Mouse (Mus musculus): ENCODE data around the gene Gdf7. TPM values are rescaled to one million over a fixed set of nuclear protein-coding genes. Genes with fewer than 3 reads are reported as not detected.

The Gdf7 gene
- 0.54 and 0.85 TPM in 2 replicates for polyA plus RNA-seq (2015; fragmentation: Nextera tagmentation; extraction: Ambion mirVana)

DNA sequence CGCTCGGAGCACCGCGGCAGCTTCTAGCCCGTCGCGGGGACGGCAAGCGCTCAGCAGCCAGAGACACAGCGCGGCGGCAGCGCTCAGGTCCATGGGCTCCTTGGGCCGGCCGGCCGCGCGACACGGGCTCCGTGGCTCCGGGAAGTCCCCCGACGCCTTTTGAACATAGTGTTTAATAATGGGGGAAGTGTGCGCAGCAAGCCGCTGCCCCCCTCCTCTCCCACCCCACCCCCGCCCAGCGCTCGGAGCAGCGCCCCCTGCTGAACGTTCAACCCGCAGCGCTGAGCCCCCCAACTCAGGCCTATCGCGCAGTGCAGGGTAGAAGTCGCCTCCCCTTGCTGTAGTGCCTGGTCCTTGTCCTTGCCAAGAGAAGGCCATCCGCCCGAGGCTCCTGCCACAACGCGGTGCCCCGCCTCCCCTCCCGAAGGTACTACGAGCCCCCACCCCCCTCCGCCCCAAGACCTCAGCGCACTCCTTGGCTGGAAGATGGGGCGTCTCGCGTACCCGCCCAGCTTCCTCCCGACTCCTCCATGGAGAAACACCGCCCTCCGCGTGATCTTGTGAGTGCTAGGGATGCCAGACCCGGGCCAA lies at the start of gene Gdf7:
Gene Gdf7, minus strand, starts transcription at position 114 of the 591 bp plus-strand sequence.
- Histone ChIP-seq H3K36me3 (no peaks in the 10 kb centered on the region), H3K4me2 (replicated peaks) (peak within 1 kb of the TSS; percentile 88), H3K27me3 (peaks cover 94% of the 10 kb centered on the region), H3K27ac (replicated peaks) (no peak within 1 kb of the TSS), H3K4me3 (replicated peaks) (peak within 1 kb of the TSS; percentile 52), H3K4me1 (peaks cover 45% of the 10 kb centered on the region), H3K9me3 (replicated peaks) (no peaks in the 10 kb centered on the region), H3K9ac (no peak within 1 kb of the TSS; the same call in 1 of the 2 replicates)
- 1% methylated on average over 52 of the region's 53 CpGs for whole genome bisulfite sequencing
- ATAC-seq (ENCODE audit: insufficient number of reproducible peaks, low FRiP score, low TSS enrichment, low read depth): 0 out of 2 replicates have a peak, but pooled peaks have one; percentile 17

DNA sequence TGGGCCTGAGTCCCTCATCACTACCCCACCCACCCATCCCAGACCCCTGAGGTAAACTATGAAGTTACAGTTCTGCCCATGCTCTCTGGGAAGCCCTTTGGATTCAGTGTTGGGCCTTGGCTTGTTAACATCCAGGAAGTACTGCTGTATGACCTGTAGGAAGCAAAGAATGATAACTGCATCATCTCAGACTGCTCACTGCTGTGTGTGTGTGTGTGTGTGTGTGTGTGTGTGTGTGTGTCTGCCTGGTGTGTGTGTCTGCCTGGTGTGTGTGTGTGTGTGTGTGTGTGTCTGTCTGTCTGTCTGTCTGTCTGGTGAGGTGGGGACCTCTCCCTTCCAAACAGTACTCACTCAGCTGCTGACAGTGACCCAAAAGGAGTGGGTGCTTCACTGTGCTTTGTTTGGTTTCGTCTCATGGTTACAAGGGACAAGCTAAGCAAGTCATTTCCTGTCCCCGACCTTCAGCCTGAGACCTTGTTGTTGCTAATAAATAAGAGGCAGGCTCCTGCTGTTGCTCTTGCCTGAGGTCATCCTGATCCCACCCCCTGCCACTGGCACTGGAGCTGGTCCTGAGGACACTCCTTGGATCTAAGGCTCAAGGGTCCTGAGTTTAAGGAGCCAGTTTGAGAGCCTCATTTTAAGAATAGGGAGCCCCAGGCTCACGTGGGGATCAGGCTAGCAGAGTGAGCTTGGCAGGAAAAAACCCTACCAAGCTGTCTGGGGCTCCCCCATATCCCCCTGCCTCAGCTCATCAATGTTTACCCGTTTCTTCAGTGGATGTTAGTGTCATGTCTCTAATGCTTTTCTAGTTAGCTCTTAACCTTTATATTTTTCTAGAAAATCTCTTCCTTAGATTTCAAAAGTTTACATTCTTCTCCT lies 49.5 kb upstream of the Gdf7 start:
- 29% methylated on average over 4 of the region's 4 CpGs for WGBS
- H3K27ac ChIP-seq (replicated peaks): no peak overlapping the region

GRCm38 (mm10) chr12:8348733-8349513 lies 47.2 kb upstream of the Gdf7 start:
- Histone ChIP-seq H3K27me3 (no peaks in the 10 kb centered on the region), H3K27ac (replicated peaks) (peak overlapping the region; percentile 68), H3K4me2 (replicated peaks) (peak overlapping the region; percentile 17; the same call in 1 of the 2 replicates), H3K4me3 (replicated peaks) (no peak overlapping the region), H3K36me3 (no peaks in the 10 kb centered on the region), H3K9me3 (replicated peaks) (no peaks in the 10 kb centered on the region), H3K9ac (no peak overlapping the region), H3K4me1 (peaks cover 16% of the 10 kb centered on the region; the same call in 1 of the 2 replicates)
- WGBS: 62% methylated on average over 9 of the region's 9 CpGs
- no peak for ATAC-seq (ENCODE audit: insufficient number of reproducible peaks, low FRiP score, low TSS enrichment, low read depth)

More for the DNA sequence above, 49.5 kb upstream of the Gdf7 start:
- Histone ChIP-seq H3K4me3 (replicated peaks) (no peak overlapping the region), H3K9me3 (replicated peaks) (no peaks in the 10 kb centered on the region), H3K27me3 (no peaks in the 10 kb centered on the region), H3K4me1 (peaks cover 16% of the 10 kb centered on the region; the same call in 1 of the 2 replicates), H3K36me3 (no peaks in the 10 kb centered on the region), H3K9ac (no peak overlapping the region), H3K4me2 (replicated peaks) (no peak overlapping the region)
- ATAC-seq (ENCODE audit: insufficient number of reproducible peaks, low FRiP score, low TSS enrichment, low read depth): no peak

DNA sequence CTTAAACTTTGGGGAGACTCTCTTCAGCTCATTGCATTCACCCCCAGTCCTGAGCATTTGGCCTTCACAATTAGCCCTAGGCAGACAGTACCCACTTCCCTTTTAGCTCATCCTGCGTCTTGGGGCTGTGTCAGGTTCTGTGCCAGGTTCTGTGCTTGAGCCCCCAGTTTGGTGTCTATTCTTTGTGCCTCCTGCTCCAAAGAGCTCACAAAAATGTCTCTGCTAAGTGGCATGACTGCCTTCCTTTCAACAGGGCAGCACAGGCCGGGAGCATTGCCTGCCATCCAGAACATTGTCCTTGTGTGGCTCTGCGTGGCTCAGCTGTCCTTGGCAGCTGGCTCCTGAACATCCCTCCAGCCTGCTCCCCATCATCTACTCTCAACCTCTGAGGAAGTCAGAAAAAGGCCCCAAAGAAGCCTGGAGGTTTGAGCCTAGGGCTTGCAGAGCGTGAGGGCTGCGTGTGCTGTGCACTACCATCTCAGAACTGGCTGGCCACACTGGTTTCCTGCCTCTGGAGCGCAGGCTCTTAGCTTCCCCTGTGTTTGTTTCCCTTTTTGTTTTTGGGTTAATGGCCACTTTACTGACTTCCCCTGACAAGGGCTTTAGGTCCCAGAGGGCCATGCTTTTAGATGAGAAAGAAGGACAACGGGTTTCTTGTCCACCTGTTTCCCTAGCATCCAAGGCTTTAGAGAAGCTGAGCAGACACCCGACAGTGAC lies 46.1 kb upstream of the Gdf7 start:
- 76% methylated on average over 8 of the region's 8 CpGs for WGBS
- Histone ChIP-seq H3K9me3 (replicated peaks) (no peaks in the 10 kb centered on the region), H3K4me2 (replicated peaks) (no peak overlapping the region), H3K27ac (replicated peaks) (peak overlapping the region; percentile 68; the same call in 1 of the 2 replicates), H3K4me3 (replicated peaks) (no peak overlapping the region), H3K4me1 (peaks cover 16% of the 10 kb centered on the region; the same call in 1 of the 2 replicates), H3K36me3 (no peaks in the 10 kb centered on the region; the same call in 1 of the 2 replicates), H3K9ac (no peak overlapping the region), H3K27me3 (no peaks in the 10 kb centered on the region)
- no peak for ATAC-seq (ENCODE audit: insufficient number of reproducible peaks, low FRiP score, low TSS enrichment, low read depth)

DNA sequence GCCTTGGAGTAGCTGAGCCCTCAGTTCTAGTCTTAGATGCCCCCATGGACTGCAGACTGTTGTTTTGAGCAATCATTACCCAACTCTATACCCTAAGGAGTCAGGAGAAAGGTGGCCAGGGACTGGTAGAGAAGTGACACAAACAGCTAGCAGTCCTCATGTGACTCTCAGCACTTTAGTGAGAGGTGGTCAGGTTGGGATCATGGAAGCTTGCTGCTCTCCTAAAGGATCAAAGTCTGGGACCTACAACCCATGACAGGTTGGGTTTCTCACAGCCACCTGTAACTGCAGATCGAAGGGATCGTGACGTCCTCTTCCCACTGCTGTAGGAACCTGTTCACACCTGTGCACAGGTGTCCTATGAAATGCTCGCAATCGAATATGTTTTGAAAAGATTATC lies 43.8 kb upstream of the Gdf7 start:
- Histone ChIP-seq H3K27ac (replicated peaks) (peak overlapping the region; percentile 18; the same call in 1 of the 2 replicates), H3K4me2 (replicated peaks) (no peak overlapping the region), H3K9me3 (replicated peaks) (no peaks in the 10 kb centered on the region), H3K4me3 (replicated peaks) (no peak overlapping the region), H3K4me1 (peaks cover 16% of the 10 kb centered on the region; the same call in 1 of the 2 replicates), H3K36me3 (peaks cover 11% of the 10 kb centered on the region), H3K27me3 (no peaks in the 10 kb centered on the region), H3K9ac (no peak overlapping the region)
- 95% methylated on average over 5 of the region's 5 CpGs for WGBS
- ATAC-seq (ENCODE audit: insufficient number of reproducible peaks, low FRiP score, low TSS enrichment, low read depth): no peak

- no peaks in the 10 kb centered on the region for H3K27me3 ChIP-seq
- H3K4me1 ChIP-seq: peaks cover 14% of the 10 kb centered on the region; the same call in 1 of the 2 replicates
- no peak overlapping the region for H3K9ac ChIP-seq
- H3K9me3 ChIP-seq (replicated peaks): no peaks in the 10 kb centered on the region
- peak overlapping the region; percentile 63; the same call in 1 of the 2 replicates for H3K27ac ChIP-seq (replicated peaks)
- no peak overlapping the region for H3K4me2 ChIP-seq (replicated peaks)
- peaks cover 14% of the 10 kb centered on the region for H3K36me3 ChIP-seq
- H3K4me3 ChIP-seq (replicated peaks): no peak overlapping the region
- no peak for ATAC-seq (ENCODE audit: insufficient number of reproducible peaks, low FRiP score, low TSS enrichment, low read depth)
- 43% methylated on average over 9 of the region's 9 CpGs for WGBS
These were observed 43.1 kb upstream of the Gdf7 start for GRCm38 (mm10) chr12:8344897-8345296.

GRCm38 (mm10) chr12:8343381-8343780 lies 41.6 kb upstream of the Gdf7 start:
- no peak overlapping the region for H3K4me3 ChIP-seq (replicated peaks)
- H3K27ac ChIP-seq (replicated peaks): no peak overlapping the region
- H3K9me3 ChIP-seq (replicated peaks): no peaks in the 10 kb centered on the region
- 90% methylated on average over 3 of the region's 3 CpGs for WGBS
- no peak overlapping the region for H3K9ac ChIP-seq
- H3K27me3 ChIP-seq: no peaks in the 10 kb centered on the region
- 0 out of 2 replicates have a peak, but pooled peaks cover 7% of the 10 kb centered on the region for H3K4me1 ChIP-seq
- no peak for ATAC-seq (ENCODE audit: insufficient number of reproducible peaks, low FRiP score, low TSS enrichment, low read depth)
- no peak overlapping the region for H3K4me2 ChIP-seq (replicated peaks)
- H3K36me3 ChIP-seq: peaks cover 21% of the 10 kb centered on the region

DNA sequence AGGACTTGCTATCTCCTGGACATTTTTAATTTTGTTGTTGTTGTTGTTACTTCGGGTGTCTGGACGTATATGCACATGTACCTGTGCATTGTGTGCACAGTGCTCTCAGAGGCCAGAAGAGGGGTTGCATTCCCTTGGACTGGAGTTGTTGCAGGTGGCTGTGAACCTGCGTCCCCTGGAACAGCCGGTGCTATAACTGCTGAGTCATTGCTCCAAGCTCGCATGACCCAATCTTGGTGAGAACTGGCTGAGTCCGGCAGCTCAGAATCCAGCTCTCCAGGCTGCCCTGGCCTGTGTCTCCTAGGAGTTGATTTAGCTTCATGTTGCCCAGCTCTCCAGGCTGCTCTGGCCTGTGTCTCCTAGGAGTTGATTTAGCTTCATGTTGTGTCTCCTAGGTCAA lies 39.3 kb upstream of the Gdf7 start:
- Histone ChIP-seq H3K27me3 (no peaks in the 10 kb centered on the region), H3K9ac (no peak overlapping the region), H3K4me3 (replicated peaks) (no peak overlapping the region), H3K9me3 (replicated peaks) (no peaks in the 10 kb centered on the region), H3K27ac (replicated peaks) (no peak overlapping the region), H3K36me3 (peaks cover 34% of the 10 kb centered on the region), H3K4me2 (replicated peaks) (no peak overlapping the region), H3K4me1 (peaks cover 18% of the 10 kb centered on the region; the same call in 1 of the 2 replicates)
- ATAC-seq (ENCODE audit: insufficient number of reproducible peaks, low FRiP score, low TSS enrichment, low read depth): no peak
- WGBS: 92% methylated on average over 6 of the region's 6 CpGs

DNA sequence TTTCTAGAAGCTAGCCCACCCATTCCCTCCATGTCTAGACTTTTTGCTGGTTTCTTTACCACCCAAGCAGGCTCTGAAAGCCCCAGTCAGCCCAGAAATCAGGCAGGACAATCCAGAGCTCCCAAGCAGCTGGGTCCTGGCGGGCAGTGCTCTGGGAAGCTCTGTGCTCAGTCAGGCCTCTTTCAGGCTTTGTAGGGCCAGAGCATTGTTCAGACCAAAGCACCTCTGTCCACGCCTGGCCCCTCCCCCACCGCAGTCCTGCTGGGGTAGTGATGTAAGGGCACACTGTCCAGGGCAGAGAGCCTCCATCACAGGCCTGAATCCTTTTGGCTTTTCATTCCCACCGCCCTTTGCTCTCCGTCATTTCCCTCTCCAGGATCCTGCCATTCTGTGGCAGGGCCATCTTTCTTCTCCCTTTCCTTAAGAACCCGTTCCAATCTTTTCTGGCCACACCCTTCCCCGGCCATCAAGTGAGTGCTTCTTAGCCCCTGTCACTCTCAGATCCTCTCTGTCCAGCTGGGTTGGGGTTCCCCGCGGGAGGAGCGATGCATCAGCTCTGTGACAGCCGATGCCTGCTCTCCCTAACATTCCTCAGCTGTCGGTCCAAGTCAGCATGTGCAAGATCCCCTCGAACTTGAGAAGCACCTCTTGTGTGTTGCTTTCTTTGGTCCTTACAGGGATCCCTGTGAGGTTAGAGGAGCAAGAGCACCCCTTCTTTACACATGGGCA lies 38.0 kb upstream of the Gdf7 start:
- Histone ChIP-seq H3K4me1 (peaks cover 18% of the 10 kb centered on the region; the same call in 1 of the 2 replicates), H3K4me2 (replicated peaks) (no peak overlapping the region), H3K36me3 (peaks cover 40% of the 10 kb centered on the region), H3K27ac (replicated peaks) (no peak overlapping the region), H3K27me3 (no peaks in the 10 kb centered on the region), H3K4me3 (replicated peaks) (no peak overlapping the region), H3K9me3 (replicated peaks) (no peaks in the 10 kb centered on the region), H3K9ac (no peak overlapping the region)
- ATAC-seq (ENCODE audit: insufficient number of reproducible peaks, low FRiP score, low TSS enrichment, low read depth): no peak
- 47% methylated on average over 13 of the region's 13 CpGs for WGBS

GRCm38 (mm10) chr12:8338918-8339317 lies 37.2 kb upstream of the Gdf7 start:
- H3K4me3 ChIP-seq (replicated peaks): no peak overlapping the region
- no peak for ATAC-seq (ENCODE audit: insufficient number of reproducible peaks, low FRiP score, low TSS enrichment, low read depth)
- peaks cover 18% of the 10 kb centered on the region; the same call in 1 of the 2 replicates for H3K4me1 ChIP-seq
- 76% methylated on average over 8 of the region's 8 CpGs for WGBS
- H3K4me2 ChIP-seq (replicated peaks): no peak overlapping the region
- no peaks in the 10 kb centered on the region for H3K9me3 ChIP-seq (replicated peaks)
- no peaks in the 10 kb centered on the region for H3K27me3 ChIP-seq
- H3K36me3 ChIP-seq: peaks cover 40% of the 10 kb centered on the region
- H3K9ac ChIP-seq: no peak overlapping the region
- no peak overlapping the region for H3K27ac ChIP-seq (replicated peaks)

All from embryonic facial prominence, embryonic 15.5 days (tissue).